Mouse (Mus musculus) adrenal gland, postnatal 0 days (tissue): Measurements from ENCODE around the gene Trp73. TPM values are rescaled to one million over a fixed set of nuclear protein-coding genes. Genes with fewer than 3 reads are reported as not detected.

Source experiments
- polyA plus RNA-seq: library from polyadenylated mRNA; unstranded; fragments of >200 nt; fragmentation: Nextera tagmentation; extraction: Ambion mirVana; gene quantifications from 2 replicates; pipeline ENCODE4 v1.2.1, GENCODE M21; 2015

Trp73 gene
- polyA plus RNA-seq, result 0.12 TPM in 1 of 2 replicates, not detected in the other

DNA sequence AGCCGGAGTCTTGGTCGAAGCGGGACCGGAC, at the start of gene Trp73:
TSS of gene Trp73 (minus strand) at position 27 of the 31 bp plus-strand sequence.

DNA sequence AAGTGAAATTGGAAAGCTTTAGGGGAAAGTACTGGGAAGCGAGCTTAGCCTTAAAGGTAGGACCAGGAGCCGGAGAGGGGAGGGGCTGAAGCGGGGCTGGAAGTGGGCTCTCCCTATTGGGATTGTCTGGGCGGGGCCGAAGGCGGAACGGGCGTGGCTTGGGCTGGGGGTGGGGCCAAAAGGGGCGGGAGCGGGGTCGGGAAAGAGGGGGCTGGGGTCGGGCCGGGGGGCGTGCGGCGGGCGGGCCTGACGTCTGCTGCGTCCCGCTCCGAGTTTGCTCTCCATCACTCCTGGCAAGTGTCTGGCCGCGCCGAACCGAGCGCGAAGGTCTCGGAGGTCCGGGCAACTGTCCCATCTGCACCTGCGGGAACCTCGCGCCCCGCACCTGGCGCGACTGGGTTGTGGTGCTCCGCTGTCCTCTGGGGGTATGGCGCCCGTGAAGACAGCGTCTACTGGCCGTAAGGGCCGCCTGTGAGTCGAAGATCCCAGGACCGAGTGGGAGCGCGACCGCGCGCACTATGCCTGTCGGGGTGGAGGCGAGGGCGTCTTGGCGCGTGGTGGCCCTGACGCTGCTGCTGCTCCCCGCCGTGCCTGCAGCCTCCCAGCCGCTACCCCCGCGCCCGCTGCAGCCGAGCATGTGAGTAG, 30.6 kb upstream of the Trp73 start, which contains the start of gene Megf6:
TSS of gene Megf6 (plus strand) at position 225 of the 645 bp plus-strand sequence.

DNA sequence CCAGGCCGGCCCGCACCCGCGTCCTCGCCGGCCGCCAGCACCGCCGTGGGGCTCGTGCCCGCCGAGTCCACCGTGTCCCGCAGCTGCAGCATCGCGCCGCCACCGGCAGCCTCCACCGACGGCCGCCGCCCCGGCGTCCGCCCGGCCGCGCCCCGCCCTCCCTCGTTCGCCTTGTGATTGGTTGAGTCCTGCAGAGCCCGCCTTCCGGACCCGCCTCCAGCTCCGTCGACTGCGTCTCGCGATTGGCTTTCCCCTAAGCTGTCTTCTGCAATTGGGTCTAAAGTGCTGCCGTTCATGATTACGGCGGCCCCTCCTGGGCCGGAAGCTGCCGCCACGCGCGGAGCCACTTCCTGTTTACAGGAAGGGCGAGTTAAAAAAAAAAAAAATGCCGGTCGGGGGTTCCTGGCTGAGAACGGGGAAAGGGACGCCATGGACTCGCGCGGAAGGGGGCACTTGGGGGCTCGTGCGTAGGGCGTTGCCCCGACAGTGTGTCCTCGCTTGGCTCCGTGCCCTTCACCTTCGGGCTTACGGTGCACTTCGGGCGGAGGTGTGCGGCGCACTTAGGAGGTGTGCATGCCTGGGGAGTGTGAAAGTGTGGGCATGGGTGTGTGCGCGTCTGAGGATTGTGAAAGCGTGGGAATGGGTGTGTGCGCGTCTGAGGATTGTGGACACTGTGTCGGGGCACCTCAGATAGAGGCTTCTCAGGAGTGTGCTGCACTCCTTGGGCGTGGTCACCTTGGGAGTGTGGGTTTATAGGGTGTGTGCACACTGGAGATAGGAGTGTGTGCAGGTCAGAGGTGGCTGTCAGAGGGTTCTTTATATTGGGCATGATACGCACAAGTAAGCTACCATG, 20.8 kb upstream of the Trp73 start, which contains the start of gene Tprgl:
TSS of gene Tprgl (minus strand) at position 129 of the 853 bp plus-strand sequence.

DNA sequence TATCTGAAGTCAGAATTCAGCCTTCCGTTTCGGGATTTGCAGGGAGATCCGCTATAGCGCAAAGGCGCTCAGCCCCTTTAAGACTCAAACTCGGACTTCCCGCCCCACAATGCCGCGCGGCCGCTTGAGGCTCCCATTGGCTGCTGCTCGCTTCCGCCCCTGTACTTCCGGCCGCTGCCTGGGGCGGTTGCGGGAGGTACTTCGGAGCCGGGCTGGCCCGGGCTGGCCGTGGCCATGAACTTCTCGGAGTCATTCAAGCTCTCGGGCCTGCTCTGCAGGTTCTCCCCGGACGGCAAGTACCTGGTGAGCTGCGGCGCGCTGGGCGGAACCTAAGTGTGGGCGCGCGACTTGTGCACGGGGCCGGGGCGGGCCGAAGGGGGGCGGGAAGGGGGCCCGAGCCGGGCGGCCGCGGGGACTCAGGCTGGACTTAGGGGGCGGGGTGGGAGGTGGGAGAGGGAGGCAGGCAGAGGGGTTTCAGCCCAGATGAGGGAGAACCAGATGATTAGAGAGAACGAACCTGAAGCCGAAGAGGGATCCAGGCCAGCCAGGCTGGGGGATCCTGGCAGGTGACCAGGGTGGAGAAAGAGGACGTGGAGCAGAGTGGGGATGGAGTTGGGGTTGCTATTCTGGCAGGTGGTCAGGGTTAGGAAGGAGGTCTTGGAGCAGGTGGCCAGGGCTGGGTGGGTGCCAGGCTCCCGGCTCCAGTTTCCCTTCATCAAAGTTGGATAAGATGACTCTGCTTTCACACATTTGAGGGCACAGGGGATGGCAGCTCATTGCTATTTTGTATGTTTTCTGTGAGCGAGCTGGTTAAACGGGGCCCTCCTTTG, 2.4 kb upstream of the Trp73 start, which contains the start of gene Wrap73:
TSS of gene Wrap73 (plus strand) at position 162 of the 830 bp plus-strand sequence.

DNA sequence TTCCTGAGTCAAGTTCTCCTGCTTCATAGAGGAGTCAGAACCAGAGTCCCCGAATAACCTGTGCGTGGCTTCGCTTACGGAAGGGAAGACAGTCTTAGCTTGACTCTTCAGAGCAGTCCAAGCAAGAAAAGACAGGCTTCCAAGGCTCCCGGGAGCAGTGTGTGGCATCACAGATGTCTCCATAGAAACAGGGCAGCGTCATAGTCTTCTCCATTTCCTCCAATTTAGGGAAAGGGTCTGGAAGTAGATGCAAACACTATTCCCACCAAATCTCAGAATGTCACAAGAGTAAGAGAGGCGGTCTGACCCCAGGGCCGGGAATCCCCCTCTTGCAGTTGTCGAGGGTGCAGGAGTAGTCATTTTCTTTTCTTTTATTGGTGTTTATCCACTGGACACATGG, 97.4 kb downstream of the Trp73 start, which contains the start of gene Ccdc27:
TSS of gene Ccdc27 (minus strand) at position 101 of the 400 bp plus-strand sequence.

GRCm38 (mm10) chr4:154025641-154026440, 114.2 kb downstream of the Trp73 start, which contains the start of gene Smim1:
Gene Smim1, minus strand, starts transcription at chr4:154026230.

DNA sequence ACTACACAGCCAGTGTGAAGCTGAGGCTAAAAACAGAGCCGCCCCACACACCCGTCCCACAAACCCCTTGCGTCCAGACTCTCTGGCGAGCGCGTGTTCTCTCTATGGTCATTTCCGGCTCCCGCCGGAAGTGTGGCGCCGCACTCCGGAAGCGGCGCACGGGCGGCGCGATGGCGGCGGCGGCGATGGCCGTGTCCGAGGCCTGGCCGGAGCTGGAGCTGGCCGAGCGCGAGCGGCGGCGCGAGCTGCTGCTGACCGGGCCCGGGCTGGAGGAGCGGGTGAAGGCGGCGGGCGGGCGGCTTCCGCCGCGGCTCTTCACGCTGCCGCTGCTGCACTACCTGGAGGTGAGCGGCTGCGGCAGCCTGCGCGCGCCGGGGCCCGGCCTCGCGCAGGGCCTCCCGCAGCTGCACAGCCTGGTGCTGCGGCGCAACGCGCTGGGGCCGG, 128.3 kb downstream of the Trp73 start, which contains the start of gene Lrrc47:
TSS of gene Lrrc47 (plus strand) at position 86 of the 444 bp plus-strand sequence.

Other genes with a start within 250 kb of the Trp73 start
- 69.6 and 79.5 TPM in 2 replicates for gene A430005L14Rik, start 183.0 kb downstream of the Trp73 start, polyA plus RNA-seq
- gene Dffb, start 165.1 kb downstream of the Trp73 start, polyA plus RNA-seq, result 6.0 and 8.3 TPM in 2 replicates
- 7.2 and 8.1 TPM in 2 replicates for gene Cep104, start 165.0 kb downstream of the Trp73 start, polyA plus RNA-seq
- gene Lrrc47, start 128.5 kb downstream of the Trp73 start, polyA plus RNA-seq, result 18.3 and 21.8 TPM in 2 replicates
- gene Smim1, start 114.0 kb downstream of the Trp73 start, polyA plus RNA-seq, result 132 and 166 TPM in 2 replicates
- 0.08 TPM in 1 of 2 replicates, not detected in the other for gene Ccdc27, start 97.5 kb downstream of the Trp73 start, polyA plus RNA-seq
- 23.4 and 27.0 TPM in 2 replicates for gene Wrap73, start 2.2 kb upstream of the Trp73 start, polyA plus RNA-seq
- gene Tprgl, start 20.5 kb upstream of the Trp73 start, polyA plus RNA-seq, result 270 and 271 TPM in 2 replicates
- gene Megf6, start 30.5 kb upstream of the Trp73 start, polyA plus RNA-seq, result 10.6 and 19.4 TPM in 2 replicates
- 1.0 and 1.9 TPM in 2 replicates for gene Arhgef16, start 161.5 kb upstream of the Trp73 start, polyA plus RNA-seq
- not detected in 2 replicates for gene B230104I21Rik, start 195.9 kb upstream of the Trp73 start, polyA plus RNA-seq